Mouse (Mus musculus) WW6 (cell line): ENCODE measurements at regions not wholly inside any gene's neighbourhood (a gene's known extent, or its start where the extent isn't known, plus 50 kb on each side); places are given as distances from the start of the nearest gene placed in this dataset.

ENCODE experiments used
- DNase-seq: peaks from one replicate; pipeline ENCODE4 v3.0.0-alpha.2; 2013; ENCODE audit warnings: low read depth, low spot score

DNA sequence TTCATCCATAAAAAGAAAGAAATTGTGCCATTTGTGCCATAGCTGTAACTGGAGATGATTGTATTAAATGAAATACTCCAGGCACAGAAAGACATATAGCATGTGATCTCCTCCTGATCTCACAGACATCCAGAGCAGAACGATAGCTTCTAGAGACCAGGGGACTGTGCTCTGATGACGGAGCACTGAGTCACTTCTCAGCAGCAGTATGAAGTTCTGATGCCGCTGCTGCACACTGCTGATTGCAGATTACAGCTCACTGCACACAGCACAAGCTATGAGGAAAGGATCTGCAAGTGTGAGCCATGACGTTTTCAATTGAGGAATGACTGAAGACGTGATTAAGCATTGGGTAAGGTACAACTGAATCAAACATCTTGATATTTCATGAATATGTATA is 190.6 kb upstream of the Adamts9 start:
- no peak for DNase-seq

GRCm38 (mm10) chr6:93130946-93131685 is 187.8 kb upstream of the Adamts9 start:
- no peak for DNase-seq

GRCm38 (mm10) chr6:93119482-93119881 is 176.2 kb upstream of the Adamts9 start:
- no peak for DNase-seq

DNA sequence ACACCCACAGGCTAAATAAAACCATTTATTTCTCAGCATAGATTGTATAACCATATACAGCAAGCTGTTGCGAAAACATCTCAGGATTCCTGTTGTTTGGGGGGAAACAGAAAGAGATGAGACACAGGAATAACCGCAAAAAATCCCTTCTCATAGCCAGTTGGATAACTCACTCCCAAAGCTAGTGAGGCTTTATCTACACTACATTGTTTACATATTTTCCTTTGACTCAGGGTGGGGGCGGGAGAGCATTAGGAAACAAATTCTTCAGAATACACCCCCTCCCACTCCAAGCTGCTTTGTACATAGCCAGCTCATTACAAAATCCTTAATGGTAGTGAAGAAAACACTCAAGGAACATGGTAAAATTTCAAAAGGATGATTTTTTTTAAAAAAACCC is 170.1 kb upstream of the Adamts9 start:
- no peak for DNase-seq

- DNase-seq: no peak
Measured at GRCm38 (mm10) chr6:93094730-93095360, 151.6 kb upstream of the Adamts9 start.

DNA sequence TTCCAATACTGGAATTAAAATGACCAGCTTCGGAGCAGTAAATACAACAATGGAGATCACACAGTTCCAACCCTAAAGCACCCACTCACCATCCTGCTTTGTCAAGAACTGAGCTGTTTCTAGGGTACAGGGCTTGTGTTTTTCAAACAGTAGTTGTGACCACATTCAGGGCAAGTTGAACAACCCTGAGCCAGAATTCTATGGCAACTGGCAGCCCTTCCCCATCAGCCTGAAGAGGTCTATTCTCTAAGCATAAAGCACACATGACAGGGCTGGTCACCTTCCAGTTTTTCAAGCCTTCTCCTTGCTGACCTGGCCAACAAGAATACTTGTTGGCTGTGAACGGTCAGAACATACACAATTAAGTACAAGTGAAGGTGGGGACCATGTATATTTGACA is 150.5 kb upstream of the Adamts9 start:
- no peak for DNase-seq

- no peak for DNase-seq
Measured at GRCm38 (mm10) chr6:93087329-93087728, 144.0 kb upstream of the Adamts9 start.

DNA sequence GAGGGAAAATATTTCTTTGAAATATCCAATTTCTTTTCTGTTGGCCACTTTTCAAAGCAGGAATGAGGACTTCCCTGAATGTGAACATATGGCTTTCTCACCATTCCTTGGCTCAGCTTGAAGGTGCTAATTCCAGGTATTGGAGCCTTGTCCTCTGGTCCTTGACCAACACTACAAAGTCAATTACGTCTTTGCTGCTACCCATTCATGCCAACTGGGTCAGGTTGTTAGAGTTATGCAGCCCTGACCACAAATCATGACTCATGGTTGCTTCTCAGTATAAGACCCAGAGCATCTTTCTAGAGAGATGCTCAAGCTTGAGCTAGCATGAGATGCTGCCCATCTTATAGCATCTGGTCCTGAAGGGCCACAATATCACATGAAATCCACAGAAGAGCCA is 141.0 kb upstream of the Adamts9 start:
- no peak for DNase-seq

DNA sequence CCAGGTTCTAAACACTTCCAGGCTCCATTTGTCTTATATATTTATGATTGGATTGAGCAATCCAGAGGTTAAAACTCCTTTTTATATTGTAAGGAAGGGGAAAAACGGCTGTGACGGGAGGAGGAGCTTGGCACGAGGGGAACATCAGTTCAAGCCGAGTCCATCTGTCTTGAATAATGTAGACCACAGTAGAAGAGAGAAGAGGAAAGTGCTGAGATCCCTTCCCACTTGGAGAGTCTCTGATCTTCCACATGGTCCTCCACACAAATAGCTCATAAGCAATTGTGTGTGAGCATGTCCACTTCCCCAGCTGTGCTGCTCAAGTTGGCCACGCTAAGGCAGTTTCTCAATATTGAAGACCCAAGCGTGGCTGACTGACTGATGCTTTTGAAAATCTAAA is 140.4 kb upstream of the Adamts9 start:
- DNase-seq: no peak

DNA sequence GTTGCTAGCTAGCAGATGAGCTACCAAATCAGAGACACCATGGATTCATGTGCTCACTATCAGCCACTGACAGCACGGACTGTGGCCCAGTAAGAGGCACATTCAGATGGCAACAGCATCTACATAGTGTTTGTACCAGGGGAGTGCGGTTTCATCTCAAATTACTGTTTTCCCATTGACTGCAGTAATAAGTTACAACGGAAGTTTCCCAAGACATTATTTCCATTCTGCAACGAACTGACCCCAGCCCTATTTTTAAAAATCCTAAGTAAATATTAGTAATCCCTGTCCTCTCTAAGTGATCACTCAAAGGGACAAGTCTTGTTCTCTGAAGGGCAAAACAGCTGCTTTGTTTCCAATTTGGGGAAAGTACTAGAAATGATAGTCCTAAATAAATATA is 138.9 kb upstream of the Adamts9 start:
- DNase-seq: no peak

GRCm38 (mm10) chr6:93076681-93077080 is 133.4 kb upstream of the Adamts9 start:
- DNase-seq: no peak

DNA sequence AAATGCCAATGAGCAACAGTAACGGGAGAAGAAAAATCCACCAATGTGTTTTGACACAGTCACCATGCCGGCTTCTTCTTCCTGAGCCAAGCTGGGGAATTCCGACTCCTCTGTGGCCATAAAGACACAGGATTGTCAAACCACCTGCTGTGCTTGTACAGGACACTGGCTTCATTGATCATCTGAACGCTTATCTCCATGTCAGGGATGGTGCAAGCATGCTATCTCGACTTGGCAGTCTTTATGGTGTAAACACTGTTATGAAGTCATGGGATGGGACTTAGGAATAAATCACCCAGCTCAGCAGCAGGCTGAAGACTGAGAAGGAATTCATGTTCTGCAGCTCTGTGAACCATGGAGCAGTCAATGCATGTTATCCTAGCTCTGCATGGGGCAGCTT is 132.6 kb upstream of the Adamts9 start:
- no peak for DNase-seq

GRCm38 (mm10) chr6:93075011-93075410 is 131.7 kb upstream of the Adamts9 start:
- DNase-seq: no peak

GRCm38 (mm10) chr6:93070916-93071315 is 127.6 kb upstream of the Adamts9 start:
- DNase-seq: no peak

DNA sequence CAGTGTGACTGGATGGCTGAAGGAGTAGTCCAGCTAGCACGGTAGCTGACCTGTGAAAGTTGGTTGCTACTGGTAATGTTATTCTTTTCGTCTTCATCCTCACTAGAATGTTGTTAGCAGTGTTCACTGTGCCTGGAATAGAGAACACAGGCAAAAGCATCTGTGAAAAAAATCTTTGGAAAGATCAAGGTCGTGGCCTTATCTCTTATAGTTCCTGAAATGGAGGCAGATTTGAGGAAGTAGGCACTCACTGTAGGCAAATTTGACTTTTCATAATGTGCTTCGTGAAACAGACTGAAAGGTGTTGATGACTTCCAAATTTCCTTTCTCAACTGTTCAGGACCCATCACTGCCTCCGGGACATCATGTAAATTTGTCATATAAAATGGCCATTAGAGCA is 124.5 kb upstream of the Adamts9 start:
- DNase-seq: no peak

GRCm38 (mm10) chr6:93066553-93067376 is 123.5 kb upstream of the Adamts9 start:
- DNase-seq: no peak

- no peak for DNase-seq
Measured at GRCm38 (mm10) chr6:93065917-93066552, 122.7 kb upstream of the Adamts9 start.

DNA sequence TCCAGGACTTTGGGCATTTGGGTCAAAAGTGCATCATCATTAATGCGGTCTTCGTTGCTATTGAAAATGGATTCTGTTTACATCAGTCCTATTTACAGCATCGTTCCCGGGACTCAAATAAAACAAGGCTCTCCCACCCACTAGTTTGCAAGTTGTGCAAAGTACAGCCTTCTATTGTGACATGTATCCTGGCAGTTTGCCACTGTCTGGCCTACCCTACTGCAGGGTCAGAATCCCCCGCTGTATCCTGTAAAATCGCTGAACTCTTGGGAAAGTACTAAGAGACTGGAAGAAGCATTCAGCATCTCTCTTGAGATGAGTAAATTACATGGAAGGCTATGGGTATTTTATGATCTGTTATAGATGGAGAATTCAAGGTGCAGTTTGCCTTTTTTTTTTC is 122.1 kb upstream of the Adamts9 start:
- DNase-seq: no peak

DNA sequence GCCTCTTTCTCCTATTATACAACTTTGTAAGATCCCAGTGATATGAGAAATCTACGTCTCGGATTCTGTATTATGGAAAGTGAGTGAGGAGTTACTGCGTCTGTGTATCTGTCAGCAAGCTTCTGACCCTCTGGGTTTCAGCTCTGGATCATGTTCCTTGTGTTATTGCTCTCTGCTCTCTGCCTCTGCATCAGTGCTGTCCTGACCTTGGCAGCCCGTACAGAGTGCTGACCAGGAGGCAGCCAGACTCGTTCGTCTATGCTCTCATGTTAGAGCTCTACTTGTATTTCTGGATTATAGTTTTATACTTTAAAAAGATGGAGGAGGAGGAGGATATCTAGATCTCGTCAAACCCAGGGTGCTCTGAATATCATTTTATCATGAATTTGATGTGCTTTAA is 121.1 kb upstream of the Adamts9 start:
- no peak for DNase-seq

- DNase-seq: no peak
Measured at GRCm38 (mm10) chr6:93061741-93062140, 118.4 kb upstream of the Adamts9 start.

DNA sequence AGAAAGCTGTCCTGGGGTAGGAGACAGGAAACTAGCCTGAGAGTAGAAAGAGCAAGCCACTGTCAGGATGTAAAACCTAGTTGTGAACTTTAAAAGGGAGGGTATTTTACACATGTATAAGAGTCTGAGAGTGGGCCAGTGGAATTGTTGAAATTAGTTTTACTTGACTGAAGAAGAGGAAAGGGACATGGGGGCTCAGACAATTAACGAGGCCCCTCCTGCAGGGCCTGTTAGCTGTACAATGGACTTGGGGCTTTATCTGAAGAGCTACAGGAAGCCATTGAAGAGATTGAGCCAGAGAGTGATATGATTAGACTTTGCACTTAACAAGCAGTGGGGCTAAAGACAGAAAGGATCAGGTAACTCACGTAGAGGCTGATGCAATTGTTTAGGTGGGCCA is 102.2 kb upstream of the Adamts9 start:
- no peak for DNase-seq

DNA sequence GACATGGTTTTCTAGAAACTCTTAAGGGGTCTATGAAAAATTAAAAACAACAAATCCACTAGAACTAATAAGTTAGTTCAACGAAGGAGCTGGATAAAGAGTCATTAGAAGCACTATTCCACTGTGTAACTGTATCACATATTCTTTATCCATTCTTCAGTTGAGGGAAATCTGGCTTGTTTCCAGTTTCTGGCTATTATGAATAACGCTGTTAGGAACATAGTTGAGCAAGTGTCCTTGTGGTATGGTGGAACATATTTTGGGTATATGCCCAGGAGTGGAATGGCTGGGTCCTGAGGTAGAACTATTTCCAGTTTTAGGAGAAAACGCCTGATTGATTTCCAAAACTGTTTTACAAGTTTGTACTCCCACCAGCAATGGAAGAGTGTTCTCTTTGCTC is 97.7 kb upstream of the Adamts9 start:
- no peak for DNase-seq
